Mouse (Mus musculus) small intestine, adult 2 months (tissue): ENCODE measurements around the gene Mthfd1l.

Experiments
- CTCF ChIP-seq: fragments of 200-500 bp; IDR thresholded peaks from 2 replicates; pipeline ENCODE4 v1.5.1; 2012; ENCODE audit warnings: low read depth, mild to moderate bottlenecking, control low read depth, inconsistent platforms, low read length, moderate library complexity, mixed read lengths; ENCODE audit not compliant: insufficient replicate concordance, insufficient read length; ENCODE audit errors: extremely low read depth
- POLR2A ChIP-seq: fragments of 200-500 bp; IDR thresholded peaks from 2 replicates; pipeline ENCODE4 v1.6.1; 2012; ENCODE audit warnings: low read depth, mild to moderate bottlenecking, control low read depth, inconsistent platforms, low read length, moderate library complexity

GRCm38 (mm10) chr10:4158533-4158932 lies 185.6 kb downstream of the Mthfd1l start:
- TF ChIP-seq POLR2A, result no peak
- no peak for TF ChIP-seq CTCF
